Mouse (Mus musculus): ENCODE data around the gene Hpdl. TPM values are rescaled to one million over a fixed set of nuclear protein-coding genes. Genes with fewer than 3 reads are reported as not detected.

Hpdl gene
- total and polyA plus RNA-seq, 2 experiments from 2014 or later = 0.55 to 0.74 TPM

DNA sequence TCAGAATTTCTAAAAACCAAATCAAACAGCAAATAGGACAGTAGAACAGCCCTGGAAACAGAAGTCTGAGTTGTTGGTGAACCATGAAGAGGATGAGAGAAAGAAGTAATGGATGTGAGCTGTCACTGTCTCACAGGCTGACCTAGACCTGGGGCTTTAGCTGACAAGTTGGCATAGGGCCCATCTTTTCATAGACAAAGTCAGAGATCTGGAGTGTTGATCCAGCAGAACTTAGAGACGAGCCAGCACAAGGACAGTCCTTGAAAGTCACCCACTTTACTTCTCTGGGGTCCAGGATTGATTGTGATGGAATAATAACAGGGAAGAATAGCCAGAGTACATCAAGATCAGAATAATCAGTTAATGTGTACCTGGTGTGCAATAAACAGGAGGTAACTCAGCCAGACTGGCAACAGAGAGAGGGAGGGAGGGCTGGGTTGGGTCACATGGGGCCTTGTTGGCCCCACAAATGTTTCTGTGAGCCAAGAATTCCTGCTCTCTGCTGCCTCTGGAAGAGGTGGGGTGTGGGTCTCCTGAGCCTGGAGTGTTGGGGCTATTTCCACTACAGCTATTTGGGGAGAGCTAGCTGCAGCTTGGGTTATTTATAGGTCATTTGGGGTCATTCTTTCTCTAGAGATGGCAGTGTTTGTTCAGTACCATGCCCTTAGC is 24.9 kb downstream of the Hpdl start:
- WGBS = 65% methylated on average over 1 of the region's 1 CpGs
- Histone ChIP-seq H3K9ac (replicated peaks; ENCODE audit: low read length, poor library complexity, severe bottlenecking) (no peak overlapping the region), H3K4me2 (ENCODE audit: low read depth, low read length, poor library complexity, severe bottlenecking) (no peak overlapping the region), H3K27me3 (ENCODE audit: insufficient read depth, low read length) (no peaks in the 10 kb centered on the region), H3K4me1 (ENCODE audit: insufficient read depth, low read length) (no peaks in the 10 kb centered on the region), H3K4me3 (ENCODE audit: low read depth, low read length) (no peak overlapping the region), H3K27ac (ENCODE audit: low read depth, low read length) (no peak overlapping the region), H3K9me3 (ENCODE audit: low read length) (no peaks in the 10 kb centered on the region), H3K36me3 (ENCODE audit: insufficient read depth, low read length) (peaks cover 6% of the 10 kb centered on the region; the same call in 1 of the 2 replicates)
- no peak for DNase-seq (ENCODE audit: low spot score)
- no peak for ATAC-seq (ENCODE audit: low FRiP score)
- no peak for TF ChIP-seq CTCF (IDR thresholded peaks at IDR 0.05)

DNA sequence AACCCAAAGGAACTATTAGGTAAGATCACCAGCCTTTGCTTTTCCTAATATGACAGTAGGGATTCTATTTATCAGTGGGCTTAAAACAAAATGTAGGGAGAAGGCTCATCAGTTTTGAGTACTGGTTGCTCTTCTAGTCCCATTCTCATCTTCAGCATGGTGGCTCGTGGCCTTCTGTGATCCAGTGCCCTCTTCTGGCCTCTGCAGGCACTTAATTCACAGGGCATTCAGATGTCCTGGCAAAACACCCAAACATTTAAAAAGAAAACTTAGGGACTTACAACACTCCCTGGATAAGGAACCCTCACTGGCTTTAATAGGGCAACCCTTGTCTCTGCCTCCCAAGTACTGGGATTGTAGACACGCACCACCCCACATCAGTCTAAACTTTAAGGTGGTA is 27.2 kb downstream of the Hpdl start:
- ATAC-seq (ENCODE audit: low FRiP score) (no peak), DNase-seq (ENCODE audit: low spot score) (no peak)
- Histone ChIP-seq H3K4me3 (ENCODE audit: low read depth, low read length) (no peak overlapping the region), H3K4me2 (ENCODE audit: low read depth, low read length, poor library complexity, severe bottlenecking) (no peak overlapping the region), H3K9ac (replicated peaks; ENCODE audit: low read length, poor library complexity, severe bottlenecking) (no peak overlapping the region), H3K27me3 (ENCODE audit: insufficient read depth, low read length) (no peaks in the 10 kb centered on the region), H3K4me1 (ENCODE audit: insufficient read depth, low read length) (no peaks in the 10 kb centered on the region), H3K36me3 (ENCODE audit: insufficient read depth, low read length) (no peaks in the 10 kb centered on the region), H3K9me3 (ENCODE audit: low read length) (no peaks in the 10 kb centered on the region), H3K27ac (ENCODE audit: low read depth, low read length) (no peak overlapping the region)
- peak; percentile 45 for TF ChIP-seq CTCF (IDR thresholded peaks at IDR 0.05)
- WGBS = 78% methylated on average over 2 of the region's 2 CpGs

DNA sequence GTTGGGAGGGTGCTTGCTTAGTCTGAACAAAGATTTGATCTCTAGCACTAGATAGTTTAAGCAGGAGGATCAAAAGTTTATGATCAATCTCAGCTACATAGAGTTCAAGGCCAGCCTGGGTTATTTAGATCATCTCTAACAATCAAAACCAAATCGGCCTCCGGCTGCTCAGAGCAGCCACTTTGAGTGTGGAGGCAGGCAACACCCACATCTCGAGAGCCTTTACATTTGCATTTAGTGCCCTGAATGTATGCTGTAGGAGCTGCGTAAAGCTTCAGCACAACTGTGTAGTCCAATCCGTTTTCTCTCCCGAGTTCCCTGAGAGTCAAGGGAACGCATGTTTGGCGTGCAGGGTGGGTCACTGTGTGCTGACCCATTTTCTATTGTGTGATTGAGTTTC is 29.1 kb downstream of the Hpdl start:
- Histone ChIP-seq H3K4me3 (ENCODE audit: low read depth, low read length) (no peak overlapping the region), H3K4me2 (ENCODE audit: low read depth, low read length, poor library complexity, severe bottlenecking) (no peak overlapping the region), H3K27ac (ENCODE audit: low read depth, low read length) (no peak overlapping the region), H3K27me3 (ENCODE audit: insufficient read depth, low read length) (no peaks in the 10 kb centered on the region), H3K9ac (replicated peaks; ENCODE audit: low read length, poor library complexity, severe bottlenecking) (no peak overlapping the region), H3K9me3 (ENCODE audit: low read length) (no peaks in the 10 kb centered on the region), H3K4me1 (ENCODE audit: insufficient read depth, low read length) (no peaks in the 10 kb centered on the region), H3K36me3 (ENCODE audit: insufficient read depth, low read length) (no peaks in the 10 kb centered on the region)
- no peak for TF ChIP-seq CTCF (IDR thresholded peaks at IDR 0.05)
- no peak for DNase-seq (ENCODE audit: low spot score)
- 84% methylated on average over 8 of the region's 8 CpGs for WGBS
- no peak for ATAC-seq (ENCODE audit: low FRiP score)

DNA sequence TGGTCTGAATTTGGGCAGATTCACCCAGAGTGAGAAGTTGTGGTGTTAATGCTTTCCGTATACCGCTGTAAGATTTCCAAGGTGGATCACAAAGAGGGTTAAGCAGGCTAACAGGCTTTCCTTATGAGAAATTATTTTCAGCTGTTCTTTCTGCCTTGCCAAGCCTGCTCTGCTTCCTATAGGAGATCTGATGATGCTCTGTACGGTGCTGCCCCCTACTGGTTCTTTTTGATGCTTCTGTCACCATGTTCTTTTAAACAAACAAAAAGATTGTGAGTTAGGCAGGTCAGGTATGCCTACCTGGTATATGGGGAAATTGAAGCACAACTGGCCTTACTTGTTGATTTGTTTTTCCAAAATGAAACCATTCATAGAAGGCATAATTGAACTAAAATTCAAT is 32.6 kb downstream of the Hpdl start:
- Histone ChIP-seq H3K27ac (ENCODE audit: low read depth, low read length) (no peak overlapping the region), H3K4me2 (ENCODE audit: low read depth, low read length, poor library complexity, severe bottlenecking) (no peak overlapping the region), H3K9me3 (ENCODE audit: low read length) (no peaks in the 10 kb centered on the region), H3K4me1 (ENCODE audit: insufficient read depth, low read length) (no peaks in the 10 kb centered on the region), H3K9ac (replicated peaks; ENCODE audit: low read length, poor library complexity, severe bottlenecking) (no peak overlapping the region), H3K36me3 (ENCODE audit: insufficient read depth, low read length) (no peaks in the 10 kb centered on the region), H3K27me3 (ENCODE audit: insufficient read depth, low read length) (no peaks in the 10 kb centered on the region), H3K4me3 (ENCODE audit: low read depth, low read length) (no peak overlapping the region)
- TF ChIP-seq CTCF (IDR thresholded peaks at IDR 0.05) = peak; percentile 94
- peak; percentile 93 for DNase-seq (ENCODE audit: low spot score)
- no peak for ATAC-seq (ENCODE audit: low FRiP score)
- WGBS = 3% methylated on average over 3 of the region's 3 CpGs

DNA sequence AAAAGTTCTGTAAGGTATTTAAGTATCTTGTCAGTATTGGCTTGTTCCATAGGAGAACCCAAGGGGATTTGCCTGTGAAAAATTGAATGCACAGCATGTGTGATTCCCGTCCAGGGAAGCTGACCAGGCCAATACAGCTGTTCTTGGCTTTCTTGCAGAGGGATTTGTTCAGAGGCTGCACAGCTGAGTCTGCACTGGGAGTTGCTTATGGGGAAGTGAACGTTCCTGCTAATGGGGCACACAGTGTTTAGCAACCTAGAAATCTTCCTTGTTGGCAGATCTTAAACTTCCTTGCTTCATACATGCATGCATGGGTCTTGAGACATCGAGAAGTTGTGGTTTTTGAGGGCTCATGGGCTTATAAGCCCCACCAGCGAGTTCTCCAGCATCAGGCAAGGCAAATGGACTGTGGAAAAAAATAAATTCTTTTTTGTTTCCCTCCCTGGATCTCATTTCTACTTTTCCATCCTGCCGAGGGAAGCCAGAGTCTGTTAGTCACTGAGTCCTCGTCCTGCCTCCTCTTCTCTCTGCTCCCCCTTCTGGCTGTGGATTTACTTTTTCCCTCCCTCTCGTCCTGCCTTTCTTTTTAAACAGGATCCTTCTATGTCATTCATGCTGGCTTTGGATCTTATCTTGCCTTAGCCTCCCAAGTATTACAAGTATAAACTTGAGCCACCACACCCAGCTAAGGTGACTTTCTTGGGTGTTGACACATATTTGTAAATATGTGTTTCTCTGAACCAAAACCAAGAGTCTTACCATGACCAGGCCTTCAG is 33.3 kb downstream of the Hpdl start:
- Histone ChIP-seq H3K4me1 (ENCODE audit: insufficient read depth, low read length) (no peaks in the 10 kb centered on the region), H3K36me3 (ENCODE audit: insufficient read depth, low read length) (no peaks in the 10 kb centered on the region), H3K9ac (replicated peaks; ENCODE audit: low read length, poor library complexity, severe bottlenecking) (no peak overlapping the region), H3K4me2 (ENCODE audit: low read depth, low read length, poor library complexity, severe bottlenecking) (no peak overlapping the region), H3K27ac (ENCODE audit: low read depth, low read length) (no peak overlapping the region), H3K27me3 (ENCODE audit: insufficient read depth, low read length) (no peaks in the 10 kb centered on the region; the same call in 1 of the 2 replicates), H3K4me3 (ENCODE audit: low read depth, low read length) (no peak overlapping the region), H3K9me3 (ENCODE audit: low read length) (no peaks in the 10 kb centered on the region)
- DNase-seq (ENCODE audit: low spot score) (no peak), ATAC-seq (ENCODE audit: low FRiP score) (no peak)
- 37% methylated on average over 7 of the region's 7 CpGs for whole genome bisulfite sequencing
- peak; percentile 28; the same call in 1 of the 2 replicates for TF ChIP-seq CTCF (IDR thresholded peaks at IDR 0.05)

DNA sequence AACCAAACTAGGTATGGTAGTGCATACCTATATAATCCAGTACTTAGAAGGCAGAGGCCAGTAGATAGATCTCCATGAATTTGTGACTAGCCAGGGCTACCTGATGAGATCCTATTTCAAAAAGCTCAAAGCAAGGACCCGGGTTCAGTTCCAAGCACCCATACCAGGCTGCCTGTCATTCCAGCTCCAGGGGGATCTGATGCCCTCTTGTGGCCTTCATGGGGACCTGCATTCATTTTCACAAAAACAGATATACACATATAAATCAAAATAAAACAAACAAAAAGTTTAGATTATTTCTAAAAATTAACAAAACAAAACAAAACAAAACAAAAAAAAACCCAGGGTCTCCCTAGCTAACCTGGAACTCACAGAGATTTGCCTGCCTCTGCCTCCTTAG is 34.9 kb downstream of the Hpdl start:
- Histone ChIP-seq H3K9me3 (ENCODE audit: low read length) (no peaks in the 10 kb centered on the region), H3K4me1 (ENCODE audit: insufficient read depth, low read length) (no peaks in the 10 kb centered on the region), H3K36me3 (ENCODE audit: insufficient read depth, low read length) (no peaks in the 10 kb centered on the region), H3K27ac (ENCODE audit: low read depth, low read length) (no peak overlapping the region), H3K27me3 (ENCODE audit: insufficient read depth, low read length) (no peaks in the 10 kb centered on the region; the same call in 1 of the 2 replicates), H3K9ac (replicated peaks; ENCODE audit: low read length, poor library complexity, severe bottlenecking) (no peak overlapping the region), H3K4me3 (ENCODE audit: low read depth, low read length) (no peak overlapping the region), H3K4me2 (ENCODE audit: low read depth, low read length, poor library complexity, severe bottlenecking) (no peak overlapping the region)
- 96% methylated on average over 1 of the region's 1 CpGs for WGBS
- no peak for ATAC-seq (ENCODE audit: low FRiP score)
- no peak for DNase-seq (ENCODE audit: low spot score)
- TF ChIP-seq CTCF (IDR thresholded peaks at IDR 0.05) = peak; percentile 20; the same call in 1 of the 2 replicates

Data from midbrain, postnatal 0 days (tissue).